Mouse (Mus musculus): ENCODE results near the gene Zfyve21. TPM values are rescaled to one million over a fixed set of nuclear protein-coding genes. Genes with fewer than 3 reads are reported as not detected.

Zfyve21 gene
- polyA plus RNA-seq (2012; rRNA removed): 35.2 and 41.7 TPM in 2 replicates

GRCm38 (mm10) chr12:111813766-111814617 lies at the start of gene Zfyve21, which contains the start of gene Xrcc3:
Gene Zfyve21 (plus strand): TSS chr12:111814170.
Gene Xrcc3 (minus strand): TSS chr12:111813873.

Other genes with a start within 250 kb of the Zfyve21 start
- gene Mark3, start 239.6 kb upstream of the Zfyve21 start, polyA plus RNA-seq (2012; rRNA removed): 22.5 and 26.2 TPM in 2 replicates
- gene Ckb, start 141.8 kb upstream of the Zfyve21 start, polyA plus RNA-seq (2012; rRNA removed): 22.5 and 26.7 TPM in 2 replicates
- 15.6 and 17.6 TPM in 2 replicates for gene Trmt61a, start 136.1 kb upstream of the Zfyve21 start, polyA plus RNA-seq (2012; rRNA removed)
- gene Bag5, start 100.9 kb upstream of the Zfyve21 start, polyA plus RNA-seq (2012; rRNA removed): 9.9 and 10.7 TPM in 2 replicates
- 13.8 and 14.2 TPM in 2 replicates for gene Apopt1, start 100.9 kb upstream of the Zfyve21 start, polyA plus RNA-seq (2012; rRNA removed)
- 16.7 and 18.6 TPM in 2 replicates for gene Klc1, start 55.3 kb upstream of the Zfyve21 start, polyA plus RNA-seq (2012; rRNA removed)
- gene Xrcc3, start 297 bp upstream of the Zfyve21 start, polyA plus RNA-seq (2012; rRNA removed): 10.5 and 10.7 TPM in 2 replicates
- gene Ppp1r13b, start 93.9 kb downstream of the Zfyve21 start, polyA plus RNA-seq (2012; rRNA removed): 2.2 and 2.8 TPM in 2 replicates
- gene Atp5mpl, start 152.8 kb downstream of the Zfyve21 start, polyA plus RNA-seq (2012; rRNA removed): 173 and 206 TPM in 2 replicates
- 0.03 and 0.10 TPM in 2 replicates for gene Tdrd9, start 157.4 kb downstream of the Zfyve21 start, polyA plus RNA-seq (2012; rRNA removed)
- gene Rd3l, start 167.1 kb downstream of the Zfyve21 start, polyA plus RNA-seq (2012; rRNA removed): not detected in 2 replicates

All from liver, embryonic 14 days (tissue).